Mouse (Mus musculus) C2C12 (cell line): ENCODE data around the gene Hfe2. TPM values are rescaled to one million over a fixed set of nuclear protein-coding genes. Genes with fewer than 3 reads are reported as not detected.

ENCODE experiments used
- H3K27me3 ChIP-seq: one replicate; pipeline ENCODE4 v1.6.1; 2011; ENCODE audit not compliant: control insufficient read depth, insufficient read depth, insufficient read length
- H3K36me3 ChIP-seq: one replicate; pipeline ENCODE4 v1.6.1; 2011; ENCODE audit not compliant: control insufficient read depth, insufficient read depth
- H3K4me3 ChIP-seq: one replicate; pipeline ENCODE4 v1.5.1; 2011; ENCODE audit warnings: mild to moderate bottlenecking, control low read depth; ENCODE audit not compliant: poor library complexity, insufficient read depth, severe bottlenecking
- H3K79me2 ChIP-seq: one replicate; pipeline ENCODE4 v1.6.1; 2011; ENCODE audit not compliant: control insufficient read depth, insufficient read depth
- H3K79me3 ChIP-seq: one replicate; pipeline ENCODE4 v1.6.1; 2011; ENCODE audit warnings: low read depth, control low read depth
- H3ac ChIP-seq: one replicate; pipeline ENCODE3; 2011; ENCODE audit warnings: low read depth; ENCODE audit not compliant: control insufficient read depth, insufficient read length
- CEBPB ChIP-seq: IDR thresholded peaks from one replicate; pipeline ENCODE4 v1.6.1; 2011; ENCODE audit warnings: low read depth, mild to moderate bottlenecking, control low read depth, moderate library complexity
- CTCF ChIP-seq: IDR thresholded peaks from one replicate; pipeline ENCODE4 v1.5.1; 2011; ENCODE audit not compliant: control insufficient read depth, insufficient read depth, insufficient read length
- FOSL1 ChIP-seq: IDR thresholded peaks from one replicate; pipeline ENCODE4 v1.8.0; 2011; ENCODE audit warnings: mild to moderate bottlenecking, low read length; ENCODE audit not compliant: poor library complexity, insufficient read depth, severe bottlenecking
- MAX ChIP-seq: IDR thresholded peaks from one replicate; pipeline ENCODE4 v1.6.1; 2011; ENCODE audit warnings: mild to moderate bottlenecking, control low read depth
- MYOD1 ChIP-seq: IDR thresholded peaks from one replicate; pipeline ENCODE4 v1.6.1; 2011; ENCODE audit warnings: low read depth; ENCODE audit not compliant: control insufficient read depth, insufficient read length
- MYOG ChIP-seq: IDR thresholded peaks from one replicate; pipeline ENCODE4 v1.6.1; 2011; ENCODE audit not compliant: control insufficient read depth, insufficient read length; ENCODE audit errors: extremely low read depth
- USF1 ChIP-seq: IDR thresholded peaks from one replicate; pipeline ENCODE4 v1.6.1; 2011; ENCODE audit warnings: low read depth, mild to moderate bottlenecking, control low read depth, moderate library complexity
- polyA plus RNA-seq: library from polyadenylated mRNA; unstranded; fragments of >200 nt; fragmentation: generic; extraction: Trizol; gene quantifications from one replicate; pipeline ENCODE4 v1.2.1, GENCODE M21; 2012; ENCODE audit warnings: missing spikeins

Hfe2 gene
- polyA plus RNA-seq, 1 experiment: 0.23 TPM

- H3K27me3 ChIP-seq: no peaks in the 10 kb centered on the region
- H3K4me3 ChIP-seq: peak within 1 kb of the TSS; percentile 36
- H3K79me2 ChIP-seq: no peaks in the 10 kb centered on the region
- H3K79me3 ChIP-seq: no peaks in the 10 kb centered on the region
- TF ChIP-seq FOSL1 (no peak), MYOD1 (no peak), MAX (peak; percentile 97), MYOG (no peak), CTCF (no peak), USF1 (peak; percentile 9)
- peak within 1 kb of the TSS; percentile 53 for H3ac ChIP-seq
- no peaks in the 10 kb centered on the region for H3K36me3 ChIP-seq
Measured at GRCm38 (mm10) chr3:96557694-96558093, 32.7 kb downstream of the Hfe2 start, which contains the start of gene Txnip. Gene Txnip (plus strand): TSS chr3:96557957.

- TF ChIP-seq CEBPB: no peak
- TF ChIP-seq USF1: no peak
- H3K27me3 ChIP-seq: no peaks in the 10 kb centered on the region
Measured at GRCm38 (mm10) chr3:96558159-96558558, 33.2 kb downstream of the Hfe2 start.

GRCm38 (mm10) chr3:96558668-96559196 lies 33.8 kb downstream of the Hfe2 start:
- H3K79me2 ChIP-seq: no peaks in the 10 kb centered on the region
- TF ChIP-seq CEBPB (peak; percentile 64), MYOD1 (no peak), USF1 (no peak), CTCF (no peak)
- no peaks in the 10 kb centered on the region for H3K36me3 ChIP-seq
- H3ac ChIP-seq: no peak overlapping the region
- no peaks in the 10 kb centered on the region for H3K79me3 ChIP-seq
- H3K4me3 ChIP-seq: no peak overlapping the region
- H3K27me3 ChIP-seq: no peaks in the 10 kb centered on the region

More at GRCm38 (mm10) chr3:96558159-96558558, 33.2 kb downstream of the Hfe2 start:
- Histone ChIP-seq H3K4me3 (peak overlapping the region; percentile 36), H3ac (peak overlapping the region; percentile 53), H3K79me3 (no peaks in the 10 kb centered on the region), H3K36me3 (no peaks in the 10 kb centered on the region), H3K79me2 (no peaks in the 10 kb centered on the region)

GRCm38 (mm10) chr3:96559398-96559910 lies 34.5 kb downstream of the Hfe2 start:
- no peaks in the 10 kb centered on the region for H3K27me3 ChIP-seq
- H3K4me3 ChIP-seq: no peak overlapping the region
- no peaks in the 10 kb centered on the region for H3K36me3 ChIP-seq
- H3ac ChIP-seq: no peak overlapping the region
- no peak for TF ChIP-seq CTCF
- no peak for TF ChIP-seq USF1
- no peak for TF ChIP-seq CEBPB
- no peak for TF ChIP-seq MYOG
- no peak for TF ChIP-seq MYOD1
- TF ChIP-seq FOSL1: no peak
- no peak for TF ChIP-seq MAX
- H3K79me2 ChIP-seq: no peaks in the 10 kb centered on the region
- H3K79me3 ChIP-seq: no peaks in the 10 kb centered on the region

GRCm38 (mm10) chr3:96559911-96560850 lies 35.2 kb downstream of the Hfe2 start:
- no peak overlapping the region for H3ac ChIP-seq
- H3K4me3 ChIP-seq: no peak overlapping the region
- H3K79me2 ChIP-seq: no peaks in the 10 kb centered on the region
- no peaks in the 10 kb centered on the region for H3K27me3 ChIP-seq
- H3K79me3 ChIP-seq: no peaks in the 10 kb centered on the region
- H3K36me3 ChIP-seq: no peaks in the 10 kb centered on the region
- TF ChIP-seq MAX (no peak), MYOG (no peak), CEBPB (no peak), FOSL1 (no peak), CTCF (no peak), USF1 (no peak), MYOD1 (no peak)

GRCm38 (mm10) chr3:96560881-96561668 lies 36.1 kb downstream of the Hfe2 start:
- Histone ChIP-seq H3K79me3 (no peaks in the 10 kb centered on the region), H3K4me3 (no peak overlapping the region), H3ac (no peak overlapping the region), H3K79me2 (no peaks in the 10 kb centered on the region), H3K27me3 (no peaks in the 10 kb centered on the region), H3K36me3 (no peaks in the 10 kb centered on the region)
- TF ChIP-seq MYOD1: no peak
- no peak for TF ChIP-seq FOSL1
- no peak for TF ChIP-seq CEBPB
- TF ChIP-seq USF1: no peak
- no peak for TF ChIP-seq MYOG
- TF ChIP-seq CTCF: no peak
- no peak for TF ChIP-seq MAX
